Mouse (Mus musculus) heart, postnatal 0 days (tissue): ENCODE measurements at regions not wholly inside any gene's neighbourhood (a gene's known extent, or its start where the extent isn't known, plus 50 kb on each side); places are given as distances from the start of the nearest gene placed in this dataset.

ENCODE experiments used
- CTCF ChIP-seq: IDR thresholded peaks from 2 replicates; pipeline ENCODE4 v1.5.1; 2016; ENCODE audit warnings: antibody characterized with exemption, control low read depth, low read depth
- EP300 ChIP-seq: IDR thresholded peaks from 2 replicates; pipeline ENCODE4 v1.6.1; 2016; ENCODE audit warnings: antibody characterized with exemption, low read depth

DNA sequence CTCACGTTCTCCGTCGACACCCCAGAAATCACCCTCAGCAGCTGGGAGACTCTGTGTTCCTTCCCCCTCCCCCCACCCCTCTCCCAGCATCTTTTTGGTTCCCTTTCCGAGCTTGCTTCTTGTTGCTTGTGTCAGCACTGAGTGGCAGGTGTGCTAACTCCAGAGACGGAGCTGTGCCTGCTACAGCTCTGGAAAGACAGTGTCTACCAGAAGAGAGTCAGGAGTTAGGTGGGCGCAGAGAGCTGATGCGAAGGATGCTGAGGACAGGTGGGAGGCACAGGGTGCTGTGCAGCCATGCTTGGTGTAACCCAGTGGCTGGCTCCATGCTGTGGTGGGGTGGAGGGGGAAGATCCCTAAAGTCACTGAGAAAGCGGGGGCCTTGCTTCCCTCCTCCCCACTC lies 115.7 kb downstream of the Dhx35 start:
- TF ChIP-seq CTCF (no peak), EP300 (no peak)
